Mouse (Mus musculus) ES-E14 (cell line): ENCODE data around the gene Hivep3.

Source experiments
- MAFK ChIP-seq: IDR thresholded peaks from 2 replicates; pipeline ENCODE4 v1.6.1; 2014; ENCODE audit warnings: mild to moderate bottlenecking, low read depth, low read length, inconsistent platforms; ENCODE audit not compliant: insufficient read depth
- ZC3H11A ChIP-seq: IDR thresholded peaks from 2 replicates; pipeline ENCODE4 v1.6.1; 2012; ENCODE audit warnings: low read depth, mild to moderate bottlenecking, inconsistent platforms, low read length, borderline replicate concordance
- ZNF384 ChIP-seq: IDR thresholded peaks from 2 replicates; pipeline ENCODE4 v1.6.1; 2012; ENCODE audit warnings: low read depth, low read length, inconsistent platforms

- TF ChIP-seq ZC3H11A (no peak), ZNF384 (no peak), MAFK (no peak)
Measured at GRCm38 (mm10) chr4:119733184-119733880, at the start of gene Hivep3.
